Mouse (Mus musculus) neural tube, embryonic 12.5 days (tissue): ENCODE measurements around the gene Dennd2a. TPM values are rescaled to one million over a fixed set of nuclear protein-coding genes. Genes with fewer than 3 reads are reported as not detected.

ENCODE experiments used
- ATAC-seq: fragments of 200-750 bp; cut with Nextera tagmentation; 2 replicates; pipeline ENCODE4 v1.8.0; 2017; ENCODE audit warnings: low read depth, mild to moderate bottlenecking, moderate TSS enrichment, moderate library complexity; ENCODE audit not compliant: low FRiP score
- H3K27ac ChIP-seq: fragments of 300-500 bp; sonication (generic); 2 replicates; pipeline ENCODE4 v1.5.1; 2016
- H3K27me3 ChIP-seq: fragments of 300-500 bp; sonication (generic); replicated peaks from 2 replicates; pipeline ENCODE4 v1.6.1; 2016; ENCODE audit warnings: mild to moderate bottlenecking
- H3K36me3 ChIP-seq: fragments of 300-500 bp; sonication (generic); 2 replicates; pipeline ENCODE4 v1.6.1; 2016; ENCODE audit warnings: mild to moderate bottlenecking
- H3K4me1 ChIP-seq: fragments of 300-500 bp; sonication (generic); 2 replicates; pipeline ENCODE4 v1.6.1; 2016
- H3K4me2 ChIP-seq: fragments of 300-500 bp; sonication (generic); replicated peaks from 2 replicates; pipeline ENCODE4 v1.6.1; 2016; ENCODE audit warnings: mild to moderate bottlenecking
- H3K4me3 ChIP-seq: fragments of 300-500 bp; sonication (generic); 2 replicates; pipeline ENCODE4 v1.5.1; 2016
- H3K9ac ChIP-seq: fragments of 300-500 bp; sonication (generic); 2 replicates; pipeline ENCODE4 v1.6.1; 2016; ENCODE audit warnings: mild to moderate bottlenecking
- H3K9me3 ChIP-seq: fragments of 300-500 bp; sonication (generic); 2 replicates; pipeline ENCODE4 v1.6.1; 2016; ENCODE audit warnings: mild to moderate bottlenecking
- WGBS: fragments of 180-500 bp; shearing (Covaris S2); methylation state at CpG from one replicate; pipeline ENCODE4 v1.1.7; 2016; 5-methylcytosine and 5-hydroxymethylcytosine counted together
- polyA plus RNA-seq: library from polyadenylated mRNA; unstranded; fragments of >200 nt; fragmentation: Nextera tagmentation; extraction: Ambion mirVana; gene quantifications from 2 replicates; pipeline ENCODE4 v1.2.1, GENCODE M21; 2016

The Dennd2a gene
- polyA plus RNA-seq, 1 experiment from 2014 or later = 50.6 TPM

GRCm38 (mm10) chr6:39551981-39552636 is 5.6 kb downstream of the Dennd2a start:
- H3K27me3 ChIP-seq = no peaks in the 10 kb centered on the region
- 64% methylated on average over 8 of the region's 8 CpGs for WGBS
- no peak overlapping the region for H3K9ac ChIP-seq
- ATAC-seq = no peak
- H3K4me1 ChIP-seq = peaks cover 39% of the 10 kb centered on the region
- peaks cover 7% of the 10 kb centered on the region; the same call in 1 of the 2 replicates for H3K36me3 ChIP-seq
- H3K4me3 ChIP-seq = no peak overlapping the region
- no peaks in the 10 kb centered on the region for H3K9me3 ChIP-seq
- H3K27ac ChIP-seq = no peak overlapping the region
- no peak overlapping the region for H3K4me2 ChIP-seq

GRCm38 (mm10) chr6:39548030-39548429 is 9.6 kb downstream of the Dennd2a start:
- peaks cover 45% of the 10 kb centered on the region for H3K4me1 ChIP-seq
- no peak overlapping the region for H3K4me3 ChIP-seq
- 81% methylated on average over 5 of the region's 5 CpGs for WGBS
- H3K36me3 ChIP-seq = no peaks in the 10 kb centered on the region
- H3K9me3 ChIP-seq = no peaks in the 10 kb centered on the region
- no peaks in the 10 kb centered on the region for H3K27me3 ChIP-seq
- no peak for ATAC-seq
- H3K27ac ChIP-seq = no peak overlapping the region
- H3K4me2 ChIP-seq = no peak overlapping the region
- H3K9ac ChIP-seq = no peak overlapping the region

GRCm38 (mm10) chr6:39545474-39545873 is 12.2 kb downstream of the Dennd2a start:
- Histone ChIP-seq H3K27me3 (no peaks in the 10 kb centered on the region), H3K36me3 (no peaks in the 10 kb centered on the region), H3K9me3 (no peaks in the 10 kb centered on the region), H3K9ac (no peak overlapping the region), H3K4me1 (peaks cover 52% of the 10 kb centered on the region), H3K4me2 (no peak overlapping the region), H3K27ac (no peak overlapping the region), H3K4me3 (no peak overlapping the region)
- no peak for ATAC-seq
- WGBS = 85% methylated on average over 7 of the region's 7 CpGs

- WGBS = 20% methylated on average over 15 of the region's 15 CpGs
- peak; percentile 11; the same call in 1 of the 2 replicates for ATAC-seq
- Histone ChIP-seq H3K36me3 (no peaks in the 10 kb centered on the region), H3K27ac (0 out of 2 replicates have a peak overlapping the region, but pooled peaks have one; percentile 43), H3K9ac (peak overlapping the region; percentile 21; the same call in 1 of the 2 replicates), H3K4me1 (peaks cover 67% of the 10 kb centered on the region), H3K4me2 (peak overlapping the region; percentile 36; the same call in 1 of the 2 replicates), H3K27me3 (no peaks in the 10 kb centered on the region), H3K4me3 (no peak overlapping the region), H3K9me3 (no peaks in the 10 kb centered on the region)
These were observed 13.8 kb downstream of the Dennd2a start for GRCm38 (mm10) chr6:39543769-39544420.

- Histone ChIP-seq H3K9me3 (no peaks in the 10 kb centered on the region), H3K4me2 (peak overlapping the region; percentile 36)
- ATAC-seq = peak; percentile 82
These were observed 14.8 kb downstream of the Dennd2a start for GRCm38 (mm10) chr6:39542631-39543597.

GRCm38 (mm10) chr6:39540563-39540962 is 17.1 kb downstream of the Dennd2a start:
- no peaks in the 10 kb centered on the region for H3K36me3 ChIP-seq
- 44% methylated on average over 2 of the region's 2 CpGs for WGBS
- no peaks in the 10 kb centered on the region for H3K9me3 ChIP-seq
- no peaks in the 10 kb centered on the region for H3K27me3 ChIP-seq
- H3K9ac ChIP-seq = no peak overlapping the region
- no peak for ATAC-seq
- no peak overlapping the region for H3K27ac ChIP-seq
- H3K4me3 ChIP-seq = no peak overlapping the region
- H3K4me1 ChIP-seq = peaks cover 63% of the 10 kb centered on the region
- H3K4me2 ChIP-seq = peak overlapping the region; percentile 44; the same call in 1 of the 2 replicates

More at GRCm38 (mm10) chr6:39542631-39543597, 14.8 kb downstream of the Dennd2a start:
- Histone ChIP-seq H3K4me3 (no peak overlapping the region), H3K27me3 (no peaks in the 10 kb centered on the region), H3K36me3 (no peaks in the 10 kb centered on the region), H3K4me1 (peaks cover 74% of the 10 kb centered on the region), H3K9ac (peak overlapping the region; percentile 21; the same call in 1 of the 2 replicates), H3K27ac (peak overlapping the region; percentile 54)
- WGBS = 21% methylated on average over 15 of the region's 15 CpGs

- 9% methylated on average over 7 of the region's 7 CpGs for WGBS
These were observed 17.9 kb downstream of the Dennd2a start for GRCm38 (mm10) chr6:39539679-39540155.

GRCm38 (mm10) chr6:39538227-39538626 is 19.4 kb downstream of the Dennd2a start:
- no peaks in the 10 kb centered on the region for H3K9me3 ChIP-seq
- H3K4me1 ChIP-seq = peaks cover 40% of the 10 kb centered on the region
- no peaks in the 10 kb centered on the region for H3K27me3 ChIP-seq
- no peak overlapping the region for H3K4me2 ChIP-seq
- H3K4me3 ChIP-seq = no peak overlapping the region
- ATAC-seq = no peak
- 85% methylated on average over 8 of the region's 8 CpGs for WGBS
- no peak overlapping the region for H3K9ac ChIP-seq
- peaks cover 3% of the 10 kb centered on the region; the same call in 1 of the 2 replicates for H3K36me3 ChIP-seq
- 0 out of 2 replicates have a peak overlapping the region, but pooled peaks have one; percentile 20 for H3K27ac ChIP-seq

More at GRCm38 (mm10) chr6:39539679-39540155, 17.9 kb downstream of the Dennd2a start:
- H3K36me3 ChIP-seq = no peaks in the 10 kb centered on the region
- ATAC-seq = peak; percentile 30
- peaks cover 54% of the 10 kb centered on the region for H3K4me1 ChIP-seq
- H3K4me2 ChIP-seq = peak overlapping the region; percentile 44
- H3K27ac ChIP-seq = peak overlapping the region; percentile 37; the same call in 1 of the 2 replicates
- no peaks in the 10 kb centered on the region for H3K27me3 ChIP-seq
- H3K9me3 ChIP-seq = no peaks in the 10 kb centered on the region
- no peak overlapping the region for H3K4me3 ChIP-seq
- H3K9ac ChIP-seq = 0 out of 2 replicates have a peak overlapping the region, but pooled peaks have one; percentile 33

GRCm38 (mm10) chr6:39537276-39537675 is 20.4 kb downstream of the Dennd2a start:
- Histone ChIP-seq H3K4me1 (peaks cover 30% of the 10 kb centered on the region), H3K27ac (no peak overlapping the region), H3K4me2 (no peak overlapping the region), H3K27me3 (no peaks in the 10 kb centered on the region), H3K36me3 (peaks cover 3% of the 10 kb centered on the region; the same call in 1 of the 2 replicates), H3K9me3 (no peaks in the 10 kb centered on the region), H3K4me3 (no peak overlapping the region), H3K9ac (no peak overlapping the region)
- ATAC-seq = no peak
- 95% methylated on average over 5 of the region's 5 CpGs for WGBS

GRCm38 (mm10) chr6:39536621-39537020 is 21.0 kb downstream of the Dennd2a start:
- no peaks in the 10 kb centered on the region for H3K27me3 ChIP-seq
- H3K36me3 ChIP-seq = peaks cover 3% of the 10 kb centered on the region; the same call in 1 of the 2 replicates
- H3K4me3 ChIP-seq = no peak overlapping the region
- no peak for ATAC-seq
- no peak overlapping the region for H3K9ac ChIP-seq
- no peak overlapping the region for H3K4me2 ChIP-seq
- no peak overlapping the region for H3K27ac ChIP-seq
- H3K9me3 ChIP-seq = no peaks in the 10 kb centered on the region
- peaks cover 30% of the 10 kb centered on the region for H3K4me1 ChIP-seq
- WGBS = 65% methylated on average over 1 of the region's 1 CpGs

- no peaks in the 10 kb centered on the region for H3K9me3 ChIP-seq
- H3K4me2 ChIP-seq = no peak overlapping the region
- peaks cover 19% of the 10 kb centered on the region for H3K4me1 ChIP-seq
- no peak for ATAC-seq
- H3K4me3 ChIP-seq = no peak overlapping the region
- H3K36me3 ChIP-seq = peaks cover 3% of the 10 kb centered on the region; the same call in 1 of the 2 replicates
- H3K9ac ChIP-seq = no peak overlapping the region
- no peaks in the 10 kb centered on the region for H3K27me3 ChIP-seq
- H3K27ac ChIP-seq = no peak overlapping the region
These were observed 22.7 kb downstream of the Dennd2a start for GRCm38 (mm10) chr6:39534944-39535343.
